Mouse (Mus musculus) midbrain, postnatal 0 days (tissue): Measurements from ENCODE around the gene Mcub. TPM values are rescaled to one million over a fixed set of nuclear protein-coding genes. Genes with fewer than 3 reads are reported as not detected.

Source experiments
- ATAC-seq: fragments of 200-750 bp; cut with Nextera tagmentation; 2 replicates; pipeline ENCODE4 v1.8.0; 2017; ENCODE audit warnings: moderate number of reproducible peaks, mild to moderate bottlenecking, moderate TSS enrichment, moderate library complexity; ENCODE audit not compliant: low FRiP score
- DNase-seq: peaks from one replicate; pipeline ENCODE4 v3.0.0-alpha.2; 2015; ENCODE audit warnings: low spot score
- H3K27ac ChIP-seq: fragments of 300-500 bp; sonication (generic); 2 replicates; pipeline ENCODE4 v1.5.1; 2014; ENCODE audit warnings: low read depth, mild to moderate bottlenecking, low read length, mixed read lengths
- H3K27me3 ChIP-seq: fragments of 300-500 bp; sonication (generic); 2 replicates; pipeline ENCODE4 v1.6.1; 2014; ENCODE audit warnings: low read length, control low read depth, mixed read lengths; ENCODE audit not compliant: insufficient read depth
- H3K36me3 ChIP-seq: fragments of 300-500 bp; sonication (generic); 2 replicates; pipeline ENCODE4 v1.6.1; 2014; ENCODE audit warnings: low read length, control low read depth, mixed read lengths; ENCODE audit not compliant: insufficient read depth
- H3K4me1 ChIP-seq: fragments of 300-500 bp; sonication (generic); 2 replicates; pipeline ENCODE4 v1.6.1; 2014; ENCODE audit warnings: mild to moderate bottlenecking, control low read depth, antibody characterized with exemption, low read length, mixed read lengths; ENCODE audit not compliant: insufficient read depth
- H3K4me2 ChIP-seq: fragments of 300-500 bp; sonication (generic); 2 replicates; pipeline ENCODE4 v1.6.1; 2014; ENCODE audit warnings: low read depth, mild to moderate bottlenecking, low read length, mixed read lengths; ENCODE audit not compliant: poor library complexity, severe bottlenecking
- H3K4me3 ChIP-seq: fragments of 300-500 bp; sonication (generic); 2 replicates; pipeline ENCODE4 v1.5.1; 2014; ENCODE audit warnings: low read depth, mild to moderate bottlenecking, low read length, moderate library complexity
- H3K9ac ChIP-seq: fragments of 300-500 bp; sonication (generic); replicated peaks from 2 replicates; pipeline ENCODE4 v1.6.1; 2014; ENCODE audit warnings: mild to moderate bottlenecking, low read length, moderate library complexity, mixed read lengths; ENCODE audit not compliant: poor library complexity, severe bottlenecking
- H3K9me3 ChIP-seq: fragments of 300-500 bp; sonication (generic); 2 replicates; pipeline ENCODE4 v1.6.1; 2016; ENCODE audit warnings: low read length, control low read depth
- CTCF ChIP-seq: IDR thresholded peaks from 2 replicates; pipeline ENCODE4 v1.5.1; 2016; ENCODE audit warnings: antibody characterized with exemption, mild to moderate bottlenecking
- WGBS: fragments of 180-500 bp; shearing (Covaris S2); extraction: QIAGEN DNeasy Blood & Tissue Kit; methylation state at CpG from one replicate; pipeline ENCODE4 v1.1.7; 2014; 5-methylcytosine and 5-hydroxymethylcytosine counted together
- polyA plus RNA-seq: library from polyadenylated mRNA; unstranded; fragments of >200 nt; fragmentation: Nextera tagmentation; extraction: Ambion mirVana; gene quantifications from 2 replicates; pipeline ENCODE4 v1.2.1, GENCODE M21; 2015
- total RNA-seq: library from RNA; depleted of rRNA; stranded (reverse); fragments of >200 nt; gene quantifications from 2 replicates; pipeline ENCODE4 v1.2.3, GENCODE M21; 2014

The Mcub gene
- total and polyA plus RNA-seq, 2 experiments from 2014 or later: 6.0 to 6.4 TPM

DNA sequence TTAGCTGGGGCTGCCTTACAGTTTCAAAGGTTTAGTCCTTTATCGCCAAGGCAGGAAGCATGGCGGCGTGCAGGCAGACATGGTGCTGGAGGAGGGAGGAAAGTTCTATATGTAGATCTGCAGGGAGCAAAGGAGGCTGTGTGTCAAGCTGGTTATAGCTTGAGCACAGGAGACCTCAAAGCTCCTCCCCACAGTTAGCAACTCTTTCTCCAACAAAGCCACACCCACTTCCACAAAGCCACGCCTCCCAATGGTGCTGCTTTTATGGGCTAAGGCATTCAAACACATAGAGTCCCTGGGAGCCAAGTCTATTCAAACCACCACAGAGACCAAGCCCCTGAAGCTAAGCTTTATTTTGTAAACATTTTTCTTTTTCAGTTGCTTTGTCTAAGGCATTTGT is 71.1 kb downstream of the Mcub start:
- 63% methylated on average over 4 of the region's 4 CpGs for WGBS
- Histone ChIP-seq H3K27ac (no peak overlapping the region), H3K36me3 (peaks cover 3% of the 10 kb centered on the region; the same call in 1 of the 2 replicates), H3K4me1 (0 out of 2 replicates have a peak, but pooled peaks cover 4% of the 10 kb centered on the region), H3K9ac (no peak overlapping the region), H3K9me3 (no peaks in the 10 kb centered on the region), H3K4me3 (no peak overlapping the region), H3K4me2 (no peak overlapping the region), H3K27me3 (no peaks in the 10 kb centered on the region)
- no peak for TF ChIP-seq CTCF
- DNase-seq: no peak
- no peak for ATAC-seq

DNA sequence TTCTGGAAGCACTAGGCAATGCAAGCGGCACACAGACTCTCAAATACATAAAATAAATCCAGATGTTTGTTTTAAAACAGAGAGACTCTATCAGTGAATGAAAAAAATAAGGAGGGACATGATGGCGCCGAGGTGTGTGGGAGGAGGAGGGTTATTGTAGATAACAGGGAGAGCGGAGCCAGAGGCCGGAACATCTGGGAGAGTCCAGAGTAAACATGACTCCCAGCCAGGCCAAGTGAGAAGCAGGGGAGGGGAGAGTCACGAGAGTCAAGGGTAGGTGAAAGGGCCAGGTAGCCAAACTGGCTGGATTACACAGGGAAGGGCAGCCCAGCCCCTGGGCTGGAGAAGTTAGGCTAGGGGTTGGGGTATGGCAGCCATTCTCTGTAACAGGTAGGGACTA is 73.4 kb downstream of the Mcub start:
- DNase-seq (no peak), ATAC-seq (no peak)
- no peak overlapping the region for H3K27ac ChIP-seq
- H3K4me3 ChIP-seq: no peak overlapping the region
- TF ChIP-seq CTCF: no peak
- no peaks in the 10 kb centered on the region for H3K4me1 ChIP-seq
- H3K4me2 ChIP-seq: no peak overlapping the region
- no peak overlapping the region for H3K9ac ChIP-seq
- no peaks in the 10 kb centered on the region for H3K27me3 ChIP-seq
- WGBS: 85% methylated on average over 6 of the region's 6 CpGs
- no peaks in the 10 kb centered on the region for H3K9me3 ChIP-seq
- peaks cover 17% of the 10 kb centered on the region for H3K36me3 ChIP-seq

DNA sequence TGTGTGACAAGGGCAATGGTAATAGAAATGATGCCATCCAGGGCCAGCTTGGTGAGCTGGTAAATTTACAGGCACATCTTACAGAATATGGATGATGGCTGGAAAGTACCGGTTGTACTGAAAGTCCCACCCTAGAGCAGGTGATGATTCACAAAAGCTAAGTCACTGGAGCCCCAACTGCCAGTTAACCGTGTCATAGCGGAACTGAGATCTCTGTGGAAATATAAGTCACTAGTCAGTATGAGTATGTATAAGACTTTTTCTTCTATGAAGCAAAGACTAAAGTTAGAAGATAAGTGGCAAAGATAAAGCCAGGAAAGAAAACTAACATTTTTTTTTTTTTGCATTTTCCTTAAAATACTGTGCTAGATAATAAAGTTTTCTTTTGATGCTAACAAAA is 76.9 kb downstream of the Mcub start:
- 97% methylated on average over 3 of the region's 3 CpGs for WGBS
- Histone ChIP-seq H3K9ac (no peak overlapping the region), H3K36me3 (peaks cover 31% of the 10 kb centered on the region), H3K27me3 (no peaks in the 10 kb centered on the region), H3K4me3 (no peak overlapping the region), H3K9me3 (no peaks in the 10 kb centered on the region), H3K4me1 (no peaks in the 10 kb centered on the region), H3K4me2 (no peak overlapping the region), H3K27ac (no peak overlapping the region)
- no peak for TF ChIP-seq CTCF
- DNase-seq: no peak
- ATAC-seq: no peak

DNA sequence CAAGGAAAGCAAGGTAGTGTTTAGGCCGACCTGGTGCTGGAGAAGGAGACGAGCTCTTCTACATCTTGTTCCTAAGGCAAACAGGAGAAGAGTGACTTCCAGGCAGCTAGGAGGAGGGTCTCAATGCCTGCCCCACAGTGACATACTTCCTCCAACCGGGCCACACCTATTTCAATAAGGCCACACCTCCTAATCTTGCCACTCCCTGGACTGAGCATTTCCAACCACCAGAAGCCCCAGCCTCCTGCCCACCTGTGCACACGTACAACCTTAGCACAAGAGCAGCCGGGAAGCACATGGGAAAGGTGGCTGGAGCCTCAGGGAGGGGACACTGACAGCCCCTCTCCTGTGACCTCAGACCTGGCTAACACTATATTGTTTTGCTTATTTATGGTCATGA is 78.0 kb downstream of the Mcub start:
- Histone ChIP-seq H3K27ac (no peak overlapping the region), H3K4me2 (no peak overlapping the region), H3K9ac (no peak overlapping the region), H3K36me3 (peaks cover 31% of the 10 kb centered on the region), H3K4me1 (no peaks in the 10 kb centered on the region), H3K9me3 (no peaks in the 10 kb centered on the region), H3K27me3 (no peaks in the 10 kb centered on the region), H3K4me3 (no peak overlapping the region)
- no peak for ATAC-seq
- TF ChIP-seq CTCF: no peak
- DNase-seq: no peak
- WGBS: 88% methylated on average over 5 of the region's 5 CpGs

DNA sequence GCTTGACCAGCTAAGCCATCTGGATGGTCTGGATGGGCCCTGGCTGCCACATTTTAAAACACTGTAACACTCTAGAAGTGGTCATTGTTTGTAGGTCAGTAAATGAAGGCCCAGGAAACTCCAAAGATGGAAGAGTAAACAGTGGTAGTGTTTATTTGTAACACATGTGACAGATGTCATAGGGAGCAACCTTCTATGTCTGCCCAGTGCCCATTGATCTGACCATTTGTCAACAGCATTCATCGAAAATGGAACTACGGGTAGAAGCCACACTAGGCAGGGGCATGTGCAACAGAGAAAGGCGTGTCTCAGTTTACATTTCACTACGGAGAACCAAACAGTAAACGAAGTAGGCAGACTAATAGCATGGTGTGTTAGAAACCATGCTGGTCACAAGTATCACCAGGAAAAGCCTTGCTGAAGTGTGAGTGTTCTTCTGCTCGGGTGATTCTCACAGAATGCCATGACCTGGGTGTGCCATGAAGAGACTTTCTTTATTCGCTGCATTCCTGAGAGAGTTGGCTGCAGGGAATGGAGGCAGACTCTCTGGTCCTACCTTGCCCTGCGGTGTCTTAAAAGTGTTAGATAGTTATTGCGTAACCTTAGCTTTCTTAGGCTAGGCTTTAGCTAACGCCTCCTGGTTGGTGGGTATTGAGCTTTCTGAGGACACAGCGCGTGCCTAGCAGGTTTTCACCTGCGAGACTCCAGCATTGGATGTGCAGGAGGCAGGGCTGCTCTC is 82.1 kb downstream of the Mcub start:
- Histone ChIP-seq H3K9ac (no peak overlapping the region), H3K4me2 (no peak overlapping the region), H3K27me3 (no peaks in the 10 kb centered on the region), H3K4me3 (no peak overlapping the region), H3K4me1 (no peaks in the 10 kb centered on the region), H3K9me3 (no peaks in the 10 kb centered on the region), H3K36me3 (peaks cover 27% of the 10 kb centered on the region), H3K27ac (no peak overlapping the region)
- WGBS: 91% methylated on average over 13 of the region's 13 CpGs
- no peak for TF ChIP-seq CTCF
- DNase-seq: no peak
- no peak for ATAC-seq

DNA sequence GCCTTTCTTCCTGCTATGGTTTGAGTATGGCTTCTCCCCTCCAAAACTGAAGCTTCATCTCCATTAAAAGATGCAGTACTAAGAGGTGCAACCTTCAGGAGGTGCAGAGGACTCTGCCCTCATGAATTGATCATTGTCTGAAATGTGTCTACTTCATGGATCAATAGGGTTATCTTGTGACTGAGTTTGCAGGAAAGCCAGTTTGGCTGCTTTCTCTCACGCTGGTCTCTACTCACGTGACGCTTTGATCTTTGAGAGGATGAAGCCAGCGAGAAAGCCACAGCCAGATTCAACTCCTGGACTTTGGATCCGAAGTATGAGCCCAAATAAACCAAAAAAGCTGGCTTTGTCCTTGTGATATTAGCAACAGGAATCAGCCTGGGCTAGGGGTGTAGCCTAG is 83.6 kb downstream of the Mcub start:
- Histone ChIP-seq H3K4me2 (no peak overlapping the region), H3K4me3 (no peak overlapping the region), H3K9me3 (no peaks in the 10 kb centered on the region), H3K9ac (no peak overlapping the region), H3K27ac (no peak overlapping the region), H3K27me3 (no peaks in the 10 kb centered on the region), H3K4me1 (no peaks in the 10 kb centered on the region), H3K36me3 (peaks cover 17% of the 10 kb centered on the region)
- 87% methylated on average over 5 of the region's 5 CpGs for WGBS
- ATAC-seq (no peak), DNase-seq (no peak)
- TF ChIP-seq CTCF: no peak
